Mouse (Mus musculus) frontal cortex, postnatal 36 days (tissue): ENCODE measurements around the gene Shroom3.
A peak's percentile ranks its signal among the peaks of the same experiment; 100 is the strongest.

ENCODE experiments used
- DNase-seq, 2 experiments: peaks; one replicate each; pipeline ENCODE4 v3.0.0; 2022; ENCODE audit warnings: low spot score in 2 of 2

Gene Shroom3

GRCm38 (mm10) chr5:93005229-93005814 lies 322.1 kb downstream of the Shroom3 start:
- peak; percentile 42 to 60 for DNase-seq

DNA sequence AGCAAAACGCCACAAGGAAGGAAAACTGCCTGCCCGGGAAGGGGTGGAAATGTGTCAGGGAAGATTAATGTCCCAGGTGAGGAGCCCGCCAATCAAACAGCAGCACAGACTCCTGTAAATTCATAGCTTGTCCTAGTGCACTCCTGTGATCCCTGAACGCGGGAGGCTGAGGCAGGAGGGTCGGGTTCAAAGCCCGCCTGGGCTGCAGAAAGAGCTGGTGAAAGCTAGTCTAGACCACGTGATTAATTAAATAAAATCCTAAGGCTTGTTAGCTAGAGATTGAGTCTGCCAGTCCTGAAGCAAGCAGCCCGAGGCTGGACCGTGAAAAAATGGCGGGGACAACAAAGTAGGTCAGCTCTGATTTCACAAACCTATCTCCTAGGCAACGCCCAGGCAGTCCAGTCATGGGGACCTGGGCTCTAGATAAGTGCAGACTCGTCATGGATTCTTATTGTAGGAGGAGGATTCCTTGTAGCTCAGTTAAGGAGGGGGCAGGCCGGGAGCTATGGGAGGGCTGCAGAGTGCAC lies 322.6 kb downstream of the Shroom3 start:
- peak; percentile 38 to 54 for DNase-seq

- no peak for DNase-seq
Measured at GRCm38 (mm10) chr5:93008256-93008655, 325.0 kb downstream of the Shroom3 start.
